Mouse (Mus musculus): Measurements from ENCODE around the gene Afap1. TPM values are rescaled to one million over a fixed set of nuclear protein-coding genes. Genes with fewer than 3 reads are reported as not detected.

The Afap1 gene
- polyA plus RNA-seq, 1 experiment = 0.01 TPM

DNA sequence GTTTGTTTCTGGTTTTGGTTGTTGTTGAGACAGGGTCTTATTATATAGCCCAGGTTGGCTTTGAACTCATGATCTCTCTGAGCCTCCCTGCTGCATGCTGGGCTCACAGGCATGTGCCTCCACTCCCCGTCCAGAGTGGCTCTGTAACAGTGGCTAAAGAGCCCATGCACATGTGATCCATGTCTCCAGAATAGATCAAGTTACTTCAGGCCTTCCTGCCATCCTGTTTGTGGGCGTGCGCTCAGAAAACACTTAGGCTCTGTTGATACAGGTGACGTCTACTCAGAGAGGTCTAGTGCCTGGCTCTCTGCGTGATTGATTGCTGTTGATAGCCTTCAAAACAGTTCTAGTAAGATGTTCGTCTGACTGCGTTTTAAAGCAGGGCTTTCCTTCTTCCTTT, 79.6 kb downstream of the Afap1 start:
- Histone ChIP-seq H3K9me3 (ENCODE audit: control insufficient read depth, low read length) (no peaks in the 10 kb centered on the region), H3K36me3 (ENCODE audit: control insufficient read depth) (no peaks in the 10 kb centered on the region)
- TF ChIP-seq TAL1 (IDR thresholded peaks at IDR 0.05; ENCODE audit: low read length) (no peak), GATA1 (IDR thresholded peaks at IDR 0.05; ENCODE audit: low read length) (no peak)

DNA sequence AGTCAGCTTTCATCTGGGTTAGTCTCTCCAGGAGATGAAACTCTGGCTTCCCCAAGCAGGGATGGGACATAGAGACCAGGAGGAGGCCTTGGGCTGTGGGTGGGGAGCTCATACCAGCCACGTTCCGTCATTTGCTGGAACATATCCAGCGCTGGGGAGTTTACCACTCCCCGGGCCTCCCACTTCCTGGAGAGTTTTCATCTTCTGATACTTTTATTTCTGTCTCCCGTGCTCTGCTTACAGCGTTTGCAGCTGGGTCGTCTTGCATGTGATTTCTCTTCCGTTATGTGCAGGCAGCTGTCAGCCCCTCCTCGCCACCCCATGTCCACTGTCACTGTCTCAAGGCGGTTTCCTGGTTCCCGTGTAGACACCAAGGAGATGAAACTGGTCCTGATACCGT, 80.7 kb downstream of the Afap1 start:
- Histone ChIP-seq H3K27me3 (ENCODE audit: control insufficient read depth) (no peaks in the 10 kb centered on the region), H3K4me3 (replicated peaks) (no peak overlapping the region), H3K4me1 (ENCODE audit: control insufficient read depth) (no peaks in the 10 kb centered on the region), H3K9me3 (ENCODE audit: control insufficient read depth, low read length) (no peaks in the 10 kb centered on the region), H3K36me3 (ENCODE audit: control insufficient read depth) (no peaks in the 10 kb centered on the region)
- no peak for TF ChIP-seq TAL1 (IDR thresholded peaks at IDR 0.05; ENCODE audit: low read length)
- TF ChIP-seq GATA1 (IDR thresholded peaks at IDR 0.05; ENCODE audit: low read length) = no peak

More for the DNA sequence above, 79.6 kb downstream of the Afap1 start:
- no peaks in the 10 kb centered on the region for H3K27me3 ChIP-seq (ENCODE audit: control insufficient read depth)
- no peak overlapping the region for H3K4me3 ChIP-seq (replicated peaks)
- no peaks in the 10 kb centered on the region for H3K4me1 ChIP-seq (ENCODE audit: control insufficient read depth)

DNA sequence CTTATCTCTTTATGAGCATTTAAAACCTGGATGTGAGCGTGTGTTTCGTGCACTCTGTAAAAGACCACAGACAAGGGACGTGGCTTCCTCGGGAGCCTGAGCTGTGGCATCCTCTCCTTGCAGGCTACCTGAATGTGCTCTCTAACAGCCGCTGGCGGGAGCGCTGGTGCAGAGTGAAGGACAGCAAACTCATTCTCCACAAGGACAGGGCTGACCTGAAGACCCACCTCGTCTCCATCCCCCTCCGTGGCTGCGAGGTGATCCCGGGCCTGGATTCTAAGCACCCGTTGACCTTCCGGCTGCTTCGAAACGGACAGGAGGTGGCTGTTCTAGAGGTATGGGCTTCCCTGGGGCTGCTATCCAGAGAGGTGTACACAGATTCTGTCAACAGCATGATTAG, 81.1 kb downstream of the Afap1 start:
- TF ChIP-seq GATA1 (IDR thresholded peaks at IDR 0.05; ENCODE audit: low read length) = no peak
- no peak for TF ChIP-seq TAL1 (IDR thresholded peaks at IDR 0.05; ENCODE audit: low read length)
- H3K27me3 ChIP-seq (ENCODE audit: control insufficient read depth) = no peaks in the 10 kb centered on the region

DNA sequence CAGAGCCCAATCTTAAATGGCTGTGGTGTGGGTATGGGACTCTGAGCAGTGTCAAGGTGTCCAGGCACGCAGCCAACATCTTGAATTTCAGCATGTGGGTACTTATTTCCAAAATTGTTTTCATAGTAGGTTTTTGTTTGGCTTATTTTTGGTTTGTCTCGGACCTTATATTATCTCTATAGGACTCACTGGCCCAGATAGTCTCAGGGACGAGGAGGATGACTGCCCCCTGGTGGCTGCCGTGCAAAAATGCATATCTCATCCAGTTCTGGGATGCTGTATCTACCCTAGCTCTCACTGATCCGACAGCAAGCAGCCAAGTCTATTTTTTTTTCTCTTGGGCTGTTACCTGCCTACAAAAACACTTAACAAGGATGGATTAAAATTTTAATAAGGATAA, 82.6 kb downstream of the Afap1 start:
- no peak overlapping the region for H3K4me3 ChIP-seq (replicated peaks)
- TF ChIP-seq TAL1 (IDR thresholded peaks at IDR 0.05; ENCODE audit: low read length) = no peak
- TF ChIP-seq GATA1 (IDR thresholded peaks at IDR 0.05; ENCODE audit: low read length) = no peak
- no peaks in the 10 kb centered on the region for H3K9me3 ChIP-seq (ENCODE audit: control insufficient read depth, low read length)
- no peaks in the 10 kb centered on the region for H3K36me3 ChIP-seq (ENCODE audit: control insufficient read depth)
- no peaks in the 10 kb centered on the region for H3K27me3 ChIP-seq (ENCODE audit: control insufficient read depth)
- H3K4me1 ChIP-seq (ENCODE audit: control insufficient read depth) = no peaks in the 10 kb centered on the region

More for the DNA sequence above, 81.1 kb downstream of the Afap1 start:
- H3K36me3 ChIP-seq (ENCODE audit: control insufficient read depth) = no peaks in the 10 kb centered on the region
- H3K9me3 ChIP-seq (ENCODE audit: control insufficient read depth, low read length) = no peaks in the 10 kb centered on the region
- no peaks in the 10 kb centered on the region for H3K4me1 ChIP-seq (ENCODE audit: control insufficient read depth)
- no peak overlapping the region for H3K4me3 ChIP-seq (replicated peaks)

DNA sequence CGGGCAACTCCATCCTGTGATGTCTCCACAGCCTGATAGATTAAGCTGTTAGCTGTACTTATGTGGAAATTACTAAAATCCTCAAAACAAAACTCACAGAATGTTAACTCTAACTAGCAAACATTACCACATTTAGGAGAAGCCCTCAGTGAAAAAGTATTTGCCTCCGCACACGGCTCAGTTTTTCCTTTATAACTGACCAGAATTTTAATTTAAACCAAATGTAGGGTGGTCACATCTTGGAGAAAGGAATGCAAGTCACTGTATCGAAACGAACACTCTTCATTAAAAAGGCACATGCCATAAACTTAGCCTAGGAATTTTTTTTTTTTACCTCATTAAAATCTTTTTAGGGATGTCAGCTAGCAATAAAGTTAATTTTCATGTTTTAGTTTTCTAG, 87.4 kb downstream of the Afap1 start:
- Histone ChIP-seq H3K4me3 (replicated peaks) (no peak overlapping the region), H3K27me3 (ENCODE audit: control insufficient read depth) (no peaks in the 10 kb centered on the region), H3K9me3 (ENCODE audit: control insufficient read depth, low read length) (no peaks in the 10 kb centered on the region), H3K36me3 (ENCODE audit: control insufficient read depth) (no peaks in the 10 kb centered on the region), H3K4me1 (ENCODE audit: control insufficient read depth) (no peaks in the 10 kb centered on the region)
- TF ChIP-seq TAL1 (IDR thresholded peaks at IDR 0.05; ENCODE audit: low read length) = no peak
- no peak for TF ChIP-seq GATA1 (IDR thresholded peaks at IDR 0.05; ENCODE audit: low read length)

DNA sequence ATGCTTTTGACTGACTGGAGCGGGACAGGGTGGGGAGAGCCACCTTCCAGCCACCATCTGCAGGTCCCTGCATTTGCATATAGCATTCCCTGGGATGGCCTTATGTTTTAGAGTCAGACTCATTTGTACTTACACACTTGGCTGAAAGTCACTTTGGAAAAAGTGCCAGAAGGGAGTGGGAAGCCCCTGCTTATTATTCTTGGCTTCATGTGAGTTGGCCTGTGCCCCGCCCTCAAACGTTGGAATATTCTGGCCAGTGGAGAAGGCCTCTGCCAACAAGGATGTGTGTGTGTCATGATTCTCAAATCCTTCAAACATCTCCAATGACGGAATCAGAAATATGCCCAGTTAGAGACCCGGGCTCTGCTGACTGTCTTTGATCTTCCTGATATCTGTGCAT, 88.2 kb downstream of the Afap1 start:
- TF ChIP-seq GATA1 (IDR thresholded peaks at IDR 0.05; ENCODE audit: low read length) (no peak), TAL1 (IDR thresholded peaks at IDR 0.05; ENCODE audit: low read length) (no peak)
- no peak overlapping the region for H3K4me3 ChIP-seq (replicated peaks)
- no peaks in the 10 kb centered on the region for H3K27me3 ChIP-seq (ENCODE audit: control insufficient read depth)
- H3K9me3 ChIP-seq (ENCODE audit: control insufficient read depth, low read length) = no peaks in the 10 kb centered on the region
- H3K4me1 ChIP-seq (ENCODE audit: control insufficient read depth) = no peaks in the 10 kb centered on the region
- no peaks in the 10 kb centered on the region for H3K36me3 ChIP-seq (ENCODE audit: control insufficient read depth)

DNA sequence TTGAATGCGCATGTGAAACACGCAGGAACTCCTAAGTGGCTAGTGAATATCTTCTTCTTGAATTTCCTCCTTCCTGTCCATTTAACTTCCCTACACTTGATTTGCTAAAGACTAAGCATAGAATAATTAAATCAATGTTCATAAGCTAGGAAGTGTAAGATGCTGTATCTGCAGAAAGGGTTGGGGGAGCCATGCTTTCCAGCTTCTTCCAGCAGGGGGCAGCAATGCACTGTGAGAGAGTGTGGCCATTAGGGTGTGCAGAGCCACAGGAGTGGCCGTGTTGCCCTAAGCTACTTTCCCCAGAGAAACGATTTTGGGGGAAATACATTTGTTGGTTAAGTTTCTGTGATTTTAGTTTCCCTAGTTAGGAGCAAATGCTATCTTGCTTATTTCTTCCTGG, 88.9 kb downstream of the Afap1 start:
- Histone ChIP-seq H3K4me1 (ENCODE audit: control insufficient read depth) (no peaks in the 10 kb centered on the region), H3K36me3 (ENCODE audit: control insufficient read depth) (no peaks in the 10 kb centered on the region), H3K4me3 (replicated peaks) (no peak overlapping the region), H3K9me3 (ENCODE audit: control insufficient read depth, low read length) (no peaks in the 10 kb centered on the region), H3K27me3 (ENCODE audit: control insufficient read depth) (no peaks in the 10 kb centered on the region)
- TF ChIP-seq TAL1 (IDR thresholded peaks at IDR 0.05; ENCODE audit: low read length) = no peak

DNA sequence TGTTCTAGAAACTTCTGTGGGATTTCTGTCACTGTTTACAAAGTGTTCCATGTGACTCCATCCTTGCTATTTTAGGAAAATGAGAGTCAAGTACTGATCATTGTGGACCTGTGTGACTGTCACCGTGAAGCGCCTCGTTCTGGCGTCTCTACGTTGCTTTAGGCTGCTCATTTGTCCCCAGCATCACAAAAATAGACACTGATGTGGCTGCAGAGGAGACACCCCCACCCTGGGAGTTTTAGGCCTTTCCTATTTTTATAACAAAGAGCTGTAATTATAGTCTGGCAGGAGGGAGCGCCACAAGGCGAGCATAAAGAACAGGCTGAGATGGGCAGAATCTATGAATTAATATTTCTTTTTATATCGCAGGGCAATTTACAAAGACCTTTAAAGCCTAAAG, 92.5 kb downstream of the Afap1 start:
- H3K36me3 ChIP-seq (ENCODE audit: control insufficient read depth) = no peaks in the 10 kb centered on the region
- H3K4me1 ChIP-seq (ENCODE audit: control insufficient read depth) = no peaks in the 10 kb centered on the region
- no peaks in the 10 kb centered on the region for H3K27me3 ChIP-seq (ENCODE audit: control insufficient read depth)
- no peaks in the 10 kb centered on the region for H3K9me3 ChIP-seq (ENCODE audit: control insufficient read depth, low read length)
- TF ChIP-seq GATA1 (IDR thresholded peaks at IDR 0.05; ENCODE audit: low read length) (no peak), TAL1 (IDR thresholded peaks at IDR 0.05; ENCODE audit: low read length) (no peak)
- no peak overlapping the region for H3K4me3 ChIP-seq (replicated peaks)

DNA sequence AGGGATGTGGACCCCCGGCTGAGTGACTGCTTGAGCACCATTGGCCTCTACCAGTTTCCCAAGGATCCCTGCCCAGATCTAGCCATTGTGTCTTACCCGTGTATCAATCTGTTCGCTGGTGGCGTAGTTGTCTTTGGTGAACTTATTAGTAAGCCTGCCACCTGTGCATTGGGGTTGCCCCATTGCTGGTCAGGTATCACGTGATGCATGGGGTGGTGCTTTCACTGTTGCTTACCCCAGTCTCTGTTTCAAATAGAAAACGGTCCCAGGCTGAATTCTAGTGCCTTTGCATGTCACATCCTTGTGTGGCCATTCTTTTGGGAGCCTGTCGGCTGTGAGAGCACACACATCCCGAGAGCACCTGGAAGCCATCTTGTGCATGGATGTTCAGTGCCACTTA, 95.0 kb downstream of the Afap1 start:
- Histone ChIP-seq H3K27me3 (ENCODE audit: control insufficient read depth) (no peaks in the 10 kb centered on the region), H3K36me3 (ENCODE audit: control insufficient read depth) (no peaks in the 10 kb centered on the region), H3K4me1 (ENCODE audit: control insufficient read depth) (no peaks in the 10 kb centered on the region), H3K9me3 (ENCODE audit: control insufficient read depth, low read length) (no peaks in the 10 kb centered on the region), H3K4me3 (replicated peaks) (no peak overlapping the region)
- TF ChIP-seq TAL1 (IDR thresholded peaks at IDR 0.05; ENCODE audit: low read length) = no peak
- no peak for TF ChIP-seq GATA1 (IDR thresholded peaks at IDR 0.05; ENCODE audit: low read length)

DNA sequence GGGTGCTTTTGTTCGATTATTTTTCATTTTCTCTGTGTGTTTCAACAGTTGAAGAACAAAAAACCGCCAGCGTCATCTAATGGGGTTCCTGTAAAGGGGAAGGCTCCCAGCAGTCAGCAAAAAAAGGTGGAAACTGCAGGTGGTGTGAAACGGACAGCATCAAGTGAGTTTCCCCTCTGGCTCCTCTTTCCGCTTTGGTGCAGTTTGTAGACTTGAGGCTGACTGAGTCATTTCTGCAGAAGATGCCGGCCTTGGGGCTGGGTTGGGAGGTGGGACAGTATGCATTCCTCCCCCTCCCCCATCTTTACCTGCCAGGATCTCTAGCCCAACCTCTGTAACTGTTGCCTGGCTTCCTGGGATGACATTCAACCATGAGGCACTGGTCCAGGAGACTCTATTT, 96.4 kb downstream of the Afap1 start:
- H3K4me3 ChIP-seq (replicated peaks) = no peak overlapping the region
- H3K27me3 ChIP-seq (ENCODE audit: control insufficient read depth) = no peaks in the 10 kb centered on the region
- TF ChIP-seq TAL1 (IDR thresholded peaks at IDR 0.05; ENCODE audit: low read length) (no peak), GATA1 (IDR thresholded peaks at IDR 0.05; ENCODE audit: low read length) (no peak)
- H3K36me3 ChIP-seq (ENCODE audit: control insufficient read depth) = no peaks in the 10 kb centered on the region
- H3K9me3 ChIP-seq (ENCODE audit: control insufficient read depth, low read length) = no peaks in the 10 kb centered on the region
- no peaks in the 10 kb centered on the region for H3K4me1 ChIP-seq (ENCODE audit: control insufficient read depth)

Measured in erythroblast, embryonic 14.5 days (primary cell).